Mouse (Mus musculus) heart, postnatal 14 days (tissue): ENCODE results near the gene Efna4. TPM values are rescaled to one million over a fixed set of nuclear protein-coding genes. Genes with fewer than 3 reads are reported as not detected.

Experiments
- DNase-seq, 2 experiments: peaks; one replicate each; pipeline ENCODE4 v3.0.0; 2021 to 2022
- intact Hi-C: fragments of 180-260 bp; cut with DNase I; formaldehyde crosslinking; loops from one replicate; pipeline ENCODE4 v1.15.1; 2025
- long read RNA-seq, 2 experiments: library from polyadenylated mRNA; stranded (forward); transcript quantifications; one replicate each; pipeline ENCODE4 v2.0.0; 2021
- total RNA-seq, 2 experiments: library from RNA; stranded (reverse); gene quantifications; 2 replicates each; pipeline ENCODE4 v1.2.3; 2021

Efna4 gene
- total RNA-seq = under 1 TPM; 0.49 to 0.74 TPM
- long read RNA-seq, experiment 1, partial matches to known transcripts = 0 of 1 reads
- long read RNA-seq, experiment 1, other reads (novel, unspliced or antisense) = 0 of 1 reads
- long read RNA-seq, experiment 2 = 0 reads

DNA sequence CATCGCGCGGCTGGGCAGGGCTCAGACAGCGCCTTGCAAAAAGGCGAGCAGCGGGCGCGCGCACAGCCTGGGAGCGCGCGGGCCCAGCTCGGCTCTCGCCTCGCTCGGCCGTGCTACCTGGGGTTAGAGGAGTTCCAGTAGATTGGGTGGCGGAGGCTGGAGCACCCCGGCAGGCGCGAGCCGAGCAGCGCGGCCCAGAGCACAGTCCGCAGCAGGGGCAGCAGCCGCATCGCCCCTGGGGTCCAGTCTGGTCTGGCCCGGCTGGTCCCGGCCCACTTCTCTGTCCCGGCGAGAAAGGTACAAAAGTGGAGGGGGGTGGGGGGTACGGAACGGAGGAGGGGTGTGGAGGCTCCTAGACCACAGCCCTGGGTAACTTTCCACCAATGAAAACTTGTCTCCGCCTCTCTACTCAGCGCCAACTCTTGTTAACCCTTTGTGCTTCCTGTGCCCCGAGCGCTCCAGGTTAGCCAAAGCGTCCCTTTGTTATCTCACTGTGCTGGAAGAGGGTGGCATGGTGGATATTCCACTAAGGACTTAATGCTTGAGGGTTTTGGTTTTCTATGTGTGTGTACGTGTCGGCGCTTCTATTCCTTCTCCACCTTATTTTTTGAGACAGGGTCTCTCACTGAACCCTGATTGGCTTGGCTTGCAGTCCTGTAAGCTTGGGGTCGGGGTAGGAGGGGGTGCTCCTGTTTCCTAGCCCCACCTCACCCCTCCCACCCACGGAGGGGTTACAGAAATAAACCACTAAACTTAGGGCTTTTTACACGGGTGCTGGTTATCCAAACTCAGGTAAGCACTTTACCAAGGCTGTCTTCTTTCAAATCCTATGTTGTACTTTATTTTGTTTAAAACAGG lies at the start of gene Efna4:
Gene Efna4, minus strand, starts transcription at position 308 of the 858 bp plus-strand sequence.
- intact Hi-C loops = loop anchor here (2.0 to 5.0 kb wide), 2 partner anchors 19 to 149 kb away; no protein-coding TSS in a partner anchor
- DNase-seq = peak; percentile 54 to 61

DNA sequence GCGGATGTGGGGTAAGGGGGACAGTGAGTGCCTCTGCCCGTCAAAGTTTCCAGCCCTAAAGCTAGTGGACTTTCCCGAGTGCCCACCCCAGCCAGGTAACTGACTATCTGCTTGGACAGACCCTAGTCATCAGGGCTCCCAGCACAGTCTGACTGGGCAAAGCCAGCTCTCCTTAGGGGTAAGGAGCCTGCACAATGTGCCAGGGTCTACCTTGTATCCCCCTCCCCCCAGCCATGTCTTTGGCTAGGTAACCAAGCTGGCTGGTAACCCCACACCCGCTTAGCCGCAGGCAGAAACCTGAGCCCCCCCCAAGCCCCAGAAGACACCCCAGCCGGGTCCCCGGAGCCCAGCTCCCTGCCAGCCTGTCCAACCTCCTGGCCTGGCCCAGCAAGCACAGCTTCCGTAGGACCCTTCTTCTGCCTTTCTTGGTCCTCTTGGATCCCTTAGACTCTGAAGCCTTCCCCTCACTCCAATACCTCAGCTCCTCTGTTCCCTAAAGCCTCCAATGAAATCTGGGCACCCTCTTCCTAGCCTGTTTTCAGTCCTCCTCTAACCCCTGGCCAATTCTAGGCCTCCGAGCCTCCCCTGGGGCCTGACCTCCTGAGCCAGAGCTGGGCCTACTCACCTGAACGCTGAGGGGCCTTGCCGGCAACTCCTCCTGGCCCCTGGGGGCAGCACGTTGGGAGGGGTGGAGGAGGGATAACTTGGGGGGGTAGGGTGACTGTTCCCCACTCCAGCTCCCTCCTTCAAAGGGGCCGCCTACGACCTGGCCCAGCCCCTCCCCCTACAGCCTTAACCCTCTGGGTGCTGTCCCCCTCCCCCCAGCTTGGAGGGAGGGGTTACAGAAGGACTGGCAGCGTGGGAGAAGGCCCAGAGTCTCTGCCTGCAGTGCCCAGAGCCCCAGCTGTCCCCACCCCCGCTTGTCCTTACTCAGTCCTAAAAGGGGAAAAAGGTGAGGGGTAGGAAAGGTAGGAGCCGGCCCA lies 48.9 kb upstream of the Efna4 start:
- intact Hi-C loops = no loop called here
- DNase-seq = peak in 1 of 2 experiments; percentile 32

DNA sequence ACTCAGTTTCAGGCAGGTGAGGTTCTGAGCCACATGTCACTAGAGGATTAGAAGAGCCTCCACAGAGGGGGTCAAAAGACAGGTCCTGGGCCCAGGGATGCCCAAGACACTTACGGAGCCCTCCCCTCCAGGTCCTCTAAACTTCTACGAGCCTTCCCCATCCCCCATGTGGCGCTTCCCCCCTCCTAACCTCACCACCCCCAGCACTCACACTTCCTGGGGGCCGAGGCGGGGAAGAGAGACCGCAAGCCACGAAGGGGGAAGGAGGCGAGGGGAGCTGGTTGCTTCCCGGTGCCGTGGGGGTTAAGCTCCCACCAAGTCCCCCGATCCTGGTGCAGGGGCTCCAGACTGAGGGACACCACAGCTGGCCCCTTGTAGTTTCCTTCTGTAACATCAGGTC lies 47.6 kb upstream of the Efna4 start:
- DNase-seq = no peak
- intact Hi-C loops = no loop called here

DNA sequence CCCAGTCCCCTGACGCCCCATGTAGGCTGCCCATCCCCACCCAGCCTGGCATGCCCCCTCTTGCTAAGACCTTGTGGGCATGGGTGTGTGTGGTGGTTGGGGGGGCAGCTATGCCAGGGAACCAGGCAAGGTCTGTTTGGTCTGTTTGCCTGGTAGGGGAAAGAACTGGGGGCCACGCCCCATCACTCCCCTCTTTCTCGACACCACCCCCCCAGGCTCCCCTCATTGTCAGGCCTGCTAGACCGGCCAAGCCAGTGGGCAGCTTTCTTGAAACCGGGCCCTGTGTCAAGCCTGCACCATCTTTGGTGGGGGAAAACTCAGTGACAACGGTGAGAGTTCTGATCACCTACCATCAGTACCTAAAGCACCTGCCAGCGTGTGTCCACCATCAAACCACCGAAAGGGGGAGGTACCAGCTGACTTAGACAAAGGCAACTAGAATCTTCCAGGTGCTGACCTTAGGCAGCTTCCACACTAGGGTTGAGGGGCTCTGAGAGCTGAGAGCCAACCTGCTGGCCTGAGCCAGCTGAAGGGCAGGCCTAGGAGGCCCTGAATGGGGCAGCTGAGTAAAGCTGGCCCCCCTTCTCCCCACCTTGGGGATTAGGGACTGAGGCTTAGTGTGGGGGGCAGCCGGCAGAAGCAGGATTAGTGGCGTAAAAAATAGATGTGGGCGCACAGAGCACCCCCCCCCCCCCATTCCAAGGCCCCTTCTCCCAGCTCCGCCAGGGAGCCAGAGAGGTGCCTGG lies 46.7 kb upstream of the Efna4 start:
- no peak for DNase-seq
- intact Hi-C loops = no loop called here

DNA sequence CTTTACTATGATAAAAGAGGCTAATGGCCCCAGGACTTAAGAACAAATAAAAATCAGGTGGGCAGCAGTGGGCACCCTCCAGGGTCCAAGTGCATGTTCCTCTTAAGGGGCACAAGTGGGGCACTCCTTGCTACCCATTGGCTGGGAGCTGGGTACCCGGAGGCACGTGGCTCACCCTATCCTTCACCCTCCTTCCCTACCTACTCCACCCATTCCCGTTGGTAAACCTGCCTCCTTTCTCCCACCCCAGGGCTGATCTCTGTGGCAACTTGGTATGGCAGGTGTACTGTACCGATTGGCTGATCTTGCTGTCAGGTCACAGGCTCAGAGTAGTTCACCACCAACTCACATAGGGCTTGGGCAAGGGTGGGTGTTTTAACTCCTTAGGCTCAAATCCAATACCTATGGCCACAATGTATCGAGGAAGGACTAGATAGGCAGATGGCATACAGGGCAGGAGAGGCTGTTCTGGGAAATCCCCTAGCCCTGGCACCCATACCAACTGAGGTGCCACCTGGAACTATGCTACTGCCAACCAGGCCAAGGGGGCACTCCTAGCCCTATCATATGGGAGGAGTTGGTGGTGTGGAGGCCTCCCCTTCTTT lies 45.9 kb upstream of the Efna4 start:
- intact Hi-C loops = no loop called here

DNA sequence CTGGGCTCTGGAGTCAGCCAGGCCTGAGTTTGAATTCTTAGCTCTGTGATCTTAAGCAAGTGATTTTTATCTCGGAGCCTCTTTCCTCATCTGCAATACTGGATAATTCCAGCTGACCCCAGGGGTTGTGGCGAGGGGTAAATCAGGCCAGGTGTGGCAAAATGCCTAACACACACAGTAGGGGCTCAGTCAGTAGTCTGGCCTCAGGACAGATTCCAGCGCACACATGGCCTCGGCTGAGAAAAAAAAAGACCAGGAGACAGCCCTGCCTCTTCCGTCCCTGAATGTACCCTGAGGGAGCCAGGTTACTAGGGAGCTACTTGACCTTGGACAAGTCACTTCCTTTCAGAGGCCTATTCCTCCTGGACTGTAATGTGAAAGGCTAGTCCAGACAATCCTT lies 45.1 kb upstream of the Efna4 start:
- no peak for DNase-seq
- intact Hi-C loops = no loop called here

More for the DNA sequence above, 45.9 kb upstream of the Efna4 start:
- DNase-seq = no peak

DNA sequence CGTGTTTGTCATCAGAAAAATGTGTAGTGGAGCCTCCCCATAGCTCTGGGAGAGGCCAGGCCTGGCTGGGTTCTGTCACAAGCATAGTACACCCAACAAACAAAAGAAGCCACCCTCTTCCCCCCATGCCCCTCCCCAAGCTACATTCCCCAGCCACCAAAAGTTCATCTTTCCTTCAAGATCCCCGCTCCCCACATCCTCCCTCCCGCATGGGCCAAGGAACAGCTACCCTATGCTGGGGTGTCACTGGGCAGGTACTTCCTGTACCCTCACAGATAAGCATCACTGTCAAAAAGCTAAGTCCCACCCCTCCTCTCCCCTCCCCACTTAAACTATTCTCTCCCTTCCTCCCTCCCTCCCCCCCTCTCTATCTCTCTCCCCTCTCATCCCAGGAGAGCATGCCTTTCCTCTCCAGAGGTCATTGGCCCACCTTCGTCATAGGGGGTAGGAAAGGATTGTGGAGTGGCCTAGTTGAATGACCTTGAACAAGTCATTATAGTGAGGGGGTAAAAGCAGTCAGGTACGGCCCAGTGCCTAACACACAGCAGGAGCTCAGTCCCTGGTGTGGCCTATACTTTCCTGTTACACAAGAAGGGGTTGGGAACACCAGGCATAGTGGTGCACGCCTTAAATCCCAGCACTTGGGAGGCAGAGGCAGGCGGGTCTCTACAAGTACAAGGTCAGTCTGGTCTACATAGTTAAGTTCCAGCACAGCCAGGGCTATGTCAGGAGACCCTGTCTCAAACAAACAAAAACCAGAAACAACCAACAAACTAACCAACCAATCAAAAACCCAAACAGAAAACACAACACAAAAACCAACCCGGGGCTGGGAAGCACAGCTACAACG lies 44.4 kb upstream of the Efna4 start:
- DNase-seq = no peak
- intact Hi-C loops = no loop called here

DNA sequence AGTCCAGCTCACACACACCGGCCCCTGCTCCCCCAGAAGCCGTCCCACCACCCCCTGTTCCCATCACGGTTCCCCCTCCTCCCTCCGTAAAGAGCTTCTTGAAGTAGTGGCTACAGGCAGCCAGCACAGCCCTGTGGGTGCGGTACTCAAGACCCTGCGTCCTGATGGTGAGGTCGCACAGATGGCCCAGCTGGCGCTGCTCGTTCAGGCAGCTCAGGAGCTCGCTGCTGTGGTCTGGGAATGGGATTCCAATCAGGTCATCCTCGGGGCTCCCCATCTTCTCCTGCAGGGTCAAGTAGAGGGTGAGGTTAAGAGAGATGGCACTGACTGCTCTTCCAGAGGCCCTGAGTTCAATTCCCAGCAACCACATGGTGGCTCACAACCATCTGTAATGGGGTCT lies 43.4 kb upstream of the Efna4 start:
- no peak for DNase-seq
- intact Hi-C loops = no loop called here

DNA sequence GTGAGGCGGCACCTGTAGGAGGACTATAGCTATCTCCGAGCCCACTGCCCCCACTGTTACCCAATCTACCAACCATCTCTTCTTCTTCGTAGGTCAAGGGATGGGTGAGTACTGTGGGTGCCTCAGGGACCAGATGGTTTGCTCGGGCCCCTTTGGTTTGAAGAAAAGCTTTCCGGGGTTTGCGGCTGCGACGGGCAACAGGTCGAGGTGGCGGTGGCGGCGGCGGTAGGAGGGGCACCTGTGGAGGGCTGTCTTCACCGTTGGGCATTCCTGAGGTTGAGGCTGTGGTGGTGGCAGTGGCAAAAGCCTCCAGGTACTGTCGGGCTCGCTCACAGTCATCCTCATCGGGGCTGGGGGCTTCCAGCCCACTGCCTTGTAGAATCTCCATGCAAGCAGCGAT lies 42.9 kb upstream of the Efna4 start:
- intact Hi-C loops = no loop called here
- DNase-seq = no peak

DNA sequence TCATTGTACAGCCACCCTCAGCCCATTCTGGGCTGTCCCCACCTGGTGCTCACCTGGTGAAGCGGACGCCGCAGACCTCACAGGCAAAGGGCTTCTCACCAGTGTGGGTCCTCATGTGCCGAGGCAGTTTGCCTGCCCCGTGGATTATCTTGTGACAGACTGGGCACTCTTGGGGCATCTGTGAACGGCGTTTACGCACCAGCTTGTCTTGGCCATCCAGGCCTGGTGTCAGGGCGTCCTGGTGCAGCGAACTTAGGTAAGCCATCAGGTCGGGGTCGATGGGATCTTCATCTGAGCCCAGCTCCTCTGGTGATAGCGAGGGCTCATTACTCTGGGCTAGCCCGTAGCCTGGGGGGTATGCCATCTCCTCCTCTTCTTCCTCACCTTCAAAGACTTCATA lies 42.5 kb upstream of the Efna4 start:
- DNase-seq = no peak
- intact Hi-C loops = no loop called here

DNA sequence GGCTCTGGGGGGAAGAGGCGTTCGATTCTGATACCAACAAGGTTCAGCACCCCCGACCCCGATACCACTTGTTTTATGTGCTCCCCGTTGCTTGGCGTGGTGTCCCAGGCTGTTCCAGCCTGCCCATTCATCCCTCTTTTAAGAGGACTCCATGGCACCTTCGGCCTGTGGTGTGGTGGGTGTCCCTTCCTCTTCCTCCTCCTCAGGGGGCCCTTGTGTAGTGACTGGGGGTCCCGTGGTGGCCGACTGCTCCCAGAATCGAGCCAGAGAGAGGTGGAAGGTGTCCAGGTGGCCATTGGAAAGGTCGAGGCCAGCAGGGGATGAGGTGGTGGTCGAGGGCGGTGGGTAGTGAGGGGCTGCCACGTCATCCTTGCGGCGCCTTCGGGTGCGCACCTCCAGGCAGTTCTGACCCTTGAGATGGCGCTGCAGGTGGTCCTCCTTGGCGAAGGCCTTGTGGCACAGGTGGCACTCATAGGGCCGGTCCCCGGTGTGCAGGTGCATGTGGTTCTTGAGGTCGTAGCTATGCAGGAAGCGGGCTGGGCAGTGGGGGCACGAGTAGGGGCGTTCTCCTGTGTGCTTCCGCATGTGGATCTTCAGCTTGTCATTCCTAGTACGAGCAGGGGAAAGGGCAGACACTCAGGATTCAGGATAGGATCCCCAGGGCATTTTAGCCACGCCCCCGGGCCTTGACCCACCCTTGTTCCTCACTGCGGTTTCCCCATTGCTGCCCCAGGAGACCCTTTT lies 41.7 kb upstream of the Efna4 start:
- no peak for DNase-seq
- intact Hi-C loops = loop anchor here (5.0 kb wide), 1 partner anchor 108 kb away; no protein-coding TSS in a partner anchor

DNA sequence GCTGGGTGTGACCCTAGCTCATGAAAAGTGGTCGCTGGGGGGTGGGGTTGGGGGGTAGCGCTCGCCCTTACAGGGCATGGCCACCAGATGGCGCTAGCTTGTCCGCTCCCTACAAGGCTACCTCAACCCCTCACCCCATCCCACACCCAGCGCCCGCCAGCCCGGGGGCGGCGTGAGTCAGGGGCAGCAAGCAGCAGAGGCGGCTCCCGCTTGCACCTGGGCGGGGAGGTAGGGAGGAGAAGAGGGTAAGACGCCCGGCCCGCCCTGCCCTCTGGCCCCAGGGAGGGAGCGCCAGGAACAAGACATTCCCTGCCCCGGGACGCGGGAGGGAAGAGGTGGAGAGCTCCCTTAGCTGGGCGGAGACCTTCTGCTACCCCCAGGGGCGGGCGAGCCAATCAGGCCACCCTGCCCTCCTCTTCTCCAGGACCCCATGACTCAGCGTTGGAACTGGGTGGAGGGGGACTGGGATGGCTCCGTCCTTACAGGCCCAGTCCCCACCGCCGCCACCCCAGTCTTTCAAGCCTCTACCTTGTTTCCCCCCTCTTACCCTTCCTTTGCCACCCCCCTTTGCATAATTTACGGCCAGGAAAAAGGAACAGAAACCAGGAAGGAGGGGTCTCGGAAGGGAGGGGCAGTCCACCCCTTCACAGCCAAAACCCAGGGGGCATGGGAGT lies 40.7 kb upstream of the Efna4 start:
- intact Hi-C loops = loop anchor here (5.0 kb wide), 1 partner anchor 109 kb away; no protein-coding TSS in a partner anchor
- DNase-seq = peak; percentile 79 to 84

DNA sequence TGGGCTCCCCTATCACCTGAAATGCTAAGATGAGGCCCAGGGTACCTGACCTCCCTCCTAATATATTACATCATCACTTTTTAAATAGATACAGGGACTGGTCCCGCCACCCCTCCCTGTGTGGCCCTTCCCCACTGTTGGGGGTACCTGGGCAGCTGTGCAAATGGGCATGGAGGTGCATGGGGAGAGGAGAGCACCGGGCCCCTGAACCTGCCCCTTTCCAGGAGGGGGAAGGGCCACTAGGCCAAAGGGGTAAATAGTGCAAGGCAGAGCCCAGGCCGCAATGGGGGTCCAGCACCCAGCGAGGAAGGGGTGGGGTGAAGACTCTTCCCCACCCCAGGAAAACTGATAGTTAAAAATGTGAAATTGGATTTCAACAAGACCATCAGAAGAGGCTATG lies 40.0 kb upstream of the Efna4 start:
- DNase-seq = no peak

DNA sequence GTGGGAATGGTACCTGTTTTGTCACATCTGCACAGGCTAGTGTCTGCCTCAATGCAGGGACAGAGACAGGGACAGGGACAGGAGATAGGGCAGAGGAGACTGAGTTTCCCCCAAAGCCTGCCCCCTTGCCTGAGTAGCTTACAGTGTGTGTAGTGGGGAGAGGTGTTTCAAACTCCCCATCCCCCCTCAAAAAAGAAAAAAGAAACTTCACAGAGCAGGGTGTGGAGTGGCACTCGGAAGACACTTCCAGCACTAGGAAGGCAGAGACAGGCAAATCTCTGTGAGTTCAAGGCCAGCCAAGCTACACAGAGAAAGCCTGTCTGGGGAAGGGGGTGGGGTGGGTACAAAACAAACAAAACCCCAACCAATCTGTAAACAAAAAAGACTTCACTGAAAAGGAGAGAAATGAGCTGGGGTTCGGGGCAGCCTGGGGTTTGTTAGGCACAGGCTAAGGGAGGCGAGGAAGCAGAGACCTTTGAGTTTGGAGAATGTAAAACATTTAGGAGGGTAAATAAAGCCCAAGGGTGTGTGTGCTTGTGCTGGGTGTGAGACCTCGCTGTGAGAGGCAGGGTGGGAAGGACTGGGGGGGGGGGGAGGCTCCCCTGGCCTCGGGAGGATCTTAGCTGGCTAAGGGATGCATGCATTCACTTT lies 35.9 kb upstream of the Efna4 start:
- intact Hi-C loops = no loop called here
- DNase-seq = no peak

More for the DNA sequence above, 40.0 kb upstream of the Efna4 start:
- intact Hi-C loops = loop anchor here (5.0 kb wide), 1 partner anchor 109 kb away; no protein-coding TSS in a partner anchor

DNA sequence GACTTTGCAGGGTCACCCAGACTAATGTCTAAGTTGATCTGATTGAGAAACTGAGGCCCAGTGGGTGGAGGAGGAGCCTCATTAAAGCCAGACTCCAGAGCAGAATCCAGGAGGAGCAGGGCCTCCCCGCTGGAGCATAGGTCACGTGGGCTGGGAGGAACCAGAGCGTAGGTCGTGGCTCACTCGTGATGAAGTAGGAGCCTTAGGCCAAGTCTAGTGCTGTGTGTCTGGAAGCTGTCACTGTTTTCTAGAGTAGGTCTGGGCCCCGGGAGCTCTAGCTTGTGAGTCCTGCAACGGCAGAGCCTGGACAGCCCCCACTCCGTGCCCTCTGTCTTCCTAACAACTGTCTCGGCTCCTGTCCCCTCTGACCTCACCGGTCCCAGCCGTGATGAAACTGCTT lies 29.5 kb upstream of the Efna4 start:
- intact Hi-C loops = no loop called here
- no peak for DNase-seq

DNA sequence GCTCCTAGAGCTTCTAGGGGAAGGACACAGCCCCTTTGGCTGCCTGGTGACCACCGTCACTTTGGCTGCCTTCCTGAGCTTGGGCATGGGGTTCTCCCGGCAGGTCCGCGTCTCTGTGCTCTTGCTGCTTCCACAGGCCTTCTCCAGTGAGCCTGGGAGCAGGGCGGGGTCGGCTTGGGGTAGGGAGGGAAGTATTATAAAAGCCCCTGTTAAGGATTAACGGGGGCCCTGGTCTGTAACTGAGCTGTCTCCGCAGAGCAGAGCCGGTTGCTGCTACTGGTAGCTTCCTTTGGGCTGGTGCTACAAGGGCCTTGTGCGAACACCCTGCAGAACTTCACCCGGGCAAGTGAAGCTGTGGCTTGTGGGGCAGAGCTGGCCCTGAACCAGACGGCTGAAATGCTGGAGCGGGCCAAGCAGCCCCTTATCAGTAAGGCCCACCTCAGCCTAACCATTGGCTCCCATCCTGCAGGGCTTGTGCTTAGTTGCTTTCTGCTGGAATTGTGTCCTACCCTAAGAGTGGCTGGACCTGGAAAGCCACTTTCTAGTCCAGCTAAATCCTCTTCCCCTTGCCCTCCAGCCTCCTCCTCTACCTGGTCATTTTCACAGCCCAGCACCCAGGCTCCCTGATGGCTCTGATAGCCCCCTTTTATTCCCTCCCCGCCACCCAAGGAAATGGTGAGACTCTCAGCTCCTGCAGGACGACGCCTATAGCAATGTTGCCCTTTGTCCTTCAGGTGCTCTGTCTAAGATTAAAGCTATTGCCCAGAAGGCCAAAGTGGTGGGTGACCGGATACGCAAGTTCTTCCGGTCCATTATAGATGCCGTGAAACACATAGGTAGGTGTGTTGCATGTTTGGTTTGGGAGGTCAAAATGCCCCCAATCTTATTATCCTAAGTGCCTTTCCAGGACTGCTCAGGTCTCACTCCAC lies 27.9 kb upstream of the Efna4 start:
- intact Hi-C loops = no loop called here
- DNase-seq = no peak
